Mouse (Mus musculus) MEL (cell line): ENCODE measurements at regions not wholly inside any gene's neighbourhood (a gene's known extent, or its start where the extent isn't known, plus 50 kb on each side); places are given as distances from the start of the nearest gene placed in this dataset.
"Not testable (repeated sequence)": the region's sequence is repeated elsewhere in the genome, so short reads cannot be mapped to it uniquely, and the experiment has no call there.

Experiments
- DNase-seq: peaks from one replicate; pipeline ENCODE4 v3.0.0; 2011; ENCODE audit warnings: low read depth, low spot score
- H3K27ac ChIP-seq: 2 replicates; pipeline ENCODE4 v1.5.1; 2012; ENCODE audit warnings: low read depth, mild to moderate bottlenecking, control low read depth, low read length, moderate library complexity; ENCODE audit not compliant: control insufficient read depth
- H3K27me3 ChIP-seq, 2 experiments: fragments of 150-350 bp in 1 of 2; sonication (generic) in 1 of 2; 2 replicates each; pipeline ENCODE4 v1.6.1; 2012; ENCODE audit warnings: low read length in 2 of 2, mild to moderate bottlenecking in 2 of 2, improper control_type of control experiment in 1 of 2, moderate library complexity in 1 of 2; ENCODE audit not compliant: insufficient read depth in 2 of 2, control insufficient read depth in 1 of 2
- H3K36me3 ChIP-seq, 2 experiments: 2 replicates each; pipeline ENCODE4 v1.6.1; 2012 to 2014; ENCODE audit warnings: low read length in 2 of 2, improper control_type of control experiment in 1 of 2, inconsistent platforms in 1 of 2, mild to moderate bottlenecking in 1 of 2; ENCODE audit not compliant: insufficient read depth in 2 of 2, control insufficient read depth in 1 of 2
- H3K4me1 ChIP-seq, 2 experiments: fragments of 150-350 bp in 1 of 2; sonication (generic) in 1 of 2; 2 replicates each; pipeline ENCODE4 v1.6.1; 2012; ENCODE audit warnings: low read length in 2 of 2, improper control_type of control experiment in 1 of 2, mild to moderate bottlenecking in 1 of 2; ENCODE audit not compliant: insufficient read depth in 2 of 2, control insufficient read depth in 1 of 2
- H3K4me3 ChIP-seq, 2 experiments: fragments of 150-350 bp in 1 of 2; sonication (generic) in 1 of 2; 2 replicates each; pipeline ENCODE4 v1.5.1; 2012; ENCODE audit warnings: low read depth in 2 of 2, low read length in 2 of 2, mild to moderate bottlenecking in 2 of 2, moderate library complexity in 2 of 2, control low read depth in 1 of 2, improper control_type of control experiment in 1 of 2; ENCODE audit not compliant: control insufficient read depth in 1 of 2, insufficient read depth in 1 of 2
- H3K79me2 ChIP-seq: 2 replicates; pipeline ENCODE4 v1.6.1; 2012; ENCODE audit warnings: mild to moderate bottlenecking, low read length, moderate library complexity; ENCODE audit not compliant: control insufficient read depth, poor library complexity, insufficient read depth
- H3K9ac ChIP-seq: 2 replicates; pipeline ENCODE4 v1.6.1; 2012; ENCODE audit warnings: low read depth, mild to moderate bottlenecking, control low read depth, low read length, moderate library complexity; ENCODE audit not compliant: control insufficient read depth, poor library complexity, severe bottlenecking
- H3K9me3 ChIP-seq: fragments of 150-350 bp; sonication (generic); replicated peaks from 2 replicates; pipeline ENCODE4 v1.6.1; 2012; ENCODE audit warnings: mild to moderate bottlenecking, low read length, improper control_type of control experiment, moderate library complexity; ENCODE audit not compliant: insufficient read depth
- BHLHE40 ChIP-seq: IDR thresholded peaks from 2 replicates; pipeline ENCODE4 v1.6.1; 2012; ENCODE audit warnings: low read depth, mild to moderate bottlenecking, inconsistent platforms, low read length, improper control_type of control experiment, borderline replicate concordance
- CHD1 ChIP-seq: IDR thresholded peaks from 2 replicates; pipeline ENCODE4 v1.6.1; 2012; ENCODE audit warnings: low read depth, mild to moderate bottlenecking, inconsistent platforms, low read length, improper control_type of control experiment
- CHD2 ChIP-seq: IDR thresholded peaks from 2 replicates; pipeline ENCODE4 v1.6.1; 2011; ENCODE audit warnings: low read length, improper control_type of control experiment
- CTCF ChIP-seq, 3 experiments: IDR thresholded peaks in 2 of 3; conservative IDR thresholded peaks in 1 of 3; 2 replicates each; pipeline ENCODE4 v1.5.1; 2011 to 2012; ENCODE audit warnings: low read length in 3 of 3, low read depth in 2 of 3, mild to moderate bottlenecking in 2 of 3, improper control_type of control experiment in 1 of 3, inconsistent platforms in 1 of 3, mixed read lengths in 1 of 3, moderate library complexity in 1 of 3; ENCODE audit not compliant: control insufficient read depth in 1 of 3, insufficient read depth in 1 of 3, poor library complexity in 1 of 3, severe bottlenecking in 1 of 3
- ELF1 ChIP-seq: IDR thresholded peaks from 2 replicates; pipeline ENCODE4 v1.6.1; 2014; ENCODE audit warnings: low read depth, mild to moderate bottlenecking, inconsistent platforms, low read length, improper control_type of control experiment, moderate library complexity
- EP300 ChIP-seq, 2 experiments: IDR thresholded peaks; 2 replicates each; pipeline ENCODE4 v1.6.1; 2011; ENCODE audit warnings: improper control_type of control experiment in 2 of 2, low read length in 2 of 2, low read depth in 1 of 2, mild to moderate bottlenecking in 1 of 2
- ETS1 ChIP-seq: IDR thresholded peaks from 2 replicates; pipeline ENCODE4 v1.6.1; 2012; ENCODE audit warnings: low read depth, mild to moderate bottlenecking, inconsistent platforms, low read length, improper control_type of control experiment, moderate library complexity
- KAT2A ChIP-seq: conservative IDR thresholded peaks from 2 replicates; pipeline ENCODE4 v1.6.1; 2012; ENCODE audit warnings: low read depth, low read length, improper control_type of control experiment, inconsistent platforms
- MAFK ChIP-seq: IDR thresholded peaks from 2 replicates; pipeline ENCODE4 v1.6.1; 2011; ENCODE audit warnings: low read depth, mild to moderate bottlenecking, low read length, improper control_type of control experiment, borderline replicate concordance
- MAX ChIP-seq: IDR thresholded peaks from 2 replicates; pipeline ENCODE4 v1.6.1; 2011; ENCODE audit warnings: low read length, improper control_type of control experiment
- MAZ ChIP-seq: IDR thresholded peaks from 2 replicates; pipeline ENCODE4 v1.6.1; 2012; ENCODE audit warnings: low read depth, mild to moderate bottlenecking, inconsistent platforms, low read length, improper control_type of control experiment
- MXI1 ChIP-seq: IDR thresholded peaks from 2 replicates; pipeline ENCODE4 v1.6.1; 2011; ENCODE audit warnings: mild to moderate bottlenecking, low read depth, low read length, improper control_type of control experiment
- MYB ChIP-seq: IDR thresholded peaks from 2 replicates; pipeline ENCODE4 v1.6.1; 2011; ENCODE audit warnings: mild to moderate bottlenecking, low read depth, low read length, improper control_type of control experiment
- NELFE ChIP-seq: IDR thresholded peaks from 2 replicates; pipeline ENCODE4 v1.6.1; 2011; ENCODE audit warnings: low read depth, low read length, improper control_type of control experiment
- POLR2AphosphoS5 ChIP-seq: IDR thresholded peaks from 2 replicates; pipeline ENCODE4 v1.6.1; 2012; ENCODE audit warnings: low read depth, borderline replicate concordance, mild to moderate bottlenecking, inconsistent platforms, low read length, moderate library complexity, mixed read lengths
- RAD21 ChIP-seq: IDR thresholded peaks from 2 replicates; pipeline ENCODE4 v1.6.1; 2011; ENCODE audit warnings: mild to moderate bottlenecking, low read depth, low read length, improper control_type of control experiment
- TAL1 ChIP-seq: IDR thresholded peaks from 2 replicates; pipeline ENCODE4 v1.6.1; 2012; ENCODE audit warnings: mild to moderate bottlenecking, inconsistent platforms, low read length, moderate library complexity, mixed read lengths
- TBP ChIP-seq: IDR thresholded peaks from 2 replicates; pipeline ENCODE4 v1.8.0; 2011; ENCODE audit warnings: low read depth, low read length, improper control_type of control experiment
- TCF12 ChIP-seq: IDR thresholded peaks from 2 replicates; pipeline ENCODE4 v1.6.1; 2014; ENCODE audit warnings: low read depth, mild to moderate bottlenecking, inconsistent platforms, low read length, improper control_type of control experiment, moderate library complexity
- UBTF ChIP-seq: IDR thresholded peaks from 2 replicates; pipeline ENCODE4 v1.6.1; 2012; ENCODE audit warnings: low read depth, mild to moderate bottlenecking, inconsistent platforms, low read length, improper control_type of control experiment, moderate library complexity, borderline replicate concordance; ENCODE audit not compliant: insufficient read depth
- USF1 ChIP-seq: IDR thresholded peaks from 2 replicates; pipeline ENCODE4 v1.6.1; 2014; ENCODE audit warnings: low read depth, mild to moderate bottlenecking, inconsistent platforms, low read length, improper control_type of control experiment, moderate library complexity
- ZKSCAN1 ChIP-seq: IDR thresholded peaks from 2 replicates; pipeline ENCODE4 v1.6.1; 2012; ENCODE audit warnings: low read depth, mild to moderate bottlenecking, inconsistent platforms, low read length, improper control_type of control experiment, moderate library complexity
- ZMIZ1 ChIP-seq: IDR thresholded peaks from 2 replicates; pipeline ENCODE4 v1.6.1; 2012; ENCODE audit warnings: low read depth, mild to moderate bottlenecking, inconsistent platforms, low read length, improper control_type of control experiment, moderate library complexity
- ZNF384 ChIP-seq: IDR thresholded peaks from 2 replicates; pipeline ENCODE4 v1.6.1; 2012; ENCODE audit warnings: low read depth, mild to moderate bottlenecking, inconsistent platforms, low read length, improper control_type of control experiment

- Histone ChIP-seq H3K9me3 (no peaks in the 10 kb centered on the region), H3K9ac (no peak overlapping the region), H3K4me3 (no peak overlapping the region), H3K36me3 (no peaks in the 10 kb centered on the region), H3K27me3 (no peaks in the 10 kb centered on the region)
- TF ChIP-seq CTCF (IDR thresholded peaks at IDR 0.05 in 2 of 3, conservative IDR thresholded peaks at IDR 0.05 in 1 of 3; ENCODE audit: control insufficient read depth in 1 of 3, insufficient read depth in 1 of 3, low read depth in 2 of 3, low read length in 3 of 3, poor library complexity in 1 of 3, severe bottlenecking in 1 of 3) (no peak), UBTF (no peak), RAD21 (no peak), ZKSCAN1 (no peak), ETS1 (no peak), ELF1 (no peak), CHD2 (no peak), TBP (no peak)
- TF ChIP-seq, all 39 proteins: peak for 0
- Histone ChIP-seq H3K79me2 (no peaks in the 10 kb centered on the region), H3K27ac (no peak overlapping the region), H3K4me1 (no peaks in the 10 kb centered on the region)
- DNase-seq, result no peak
Measured at GRCm38 (mm10) chr10:16171251-16171650, 1453.2 kb upstream of the Gje1 start.

DNA sequence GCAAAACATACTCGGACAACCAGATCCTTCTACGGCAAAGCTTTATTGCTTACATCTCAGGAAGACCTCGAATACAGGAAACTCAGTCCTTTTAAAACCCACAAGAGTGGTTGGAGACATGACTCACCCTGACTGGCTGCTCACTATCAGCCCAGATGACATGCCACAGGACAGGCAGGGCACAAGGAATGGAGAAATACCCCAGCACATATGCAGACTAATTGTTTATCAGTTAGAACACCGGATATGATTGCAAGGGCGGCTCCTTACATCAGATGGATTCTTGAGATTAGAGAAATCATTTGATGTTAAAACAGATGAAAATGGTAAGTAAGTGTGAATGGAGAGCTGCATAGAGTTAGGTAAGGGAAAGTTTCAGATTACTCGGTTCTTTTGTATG, 1441.5 kb upstream of the Gje1 start:
- not testable (repeated sequence) for H3K27me3 ChIP-seq

DNA sequence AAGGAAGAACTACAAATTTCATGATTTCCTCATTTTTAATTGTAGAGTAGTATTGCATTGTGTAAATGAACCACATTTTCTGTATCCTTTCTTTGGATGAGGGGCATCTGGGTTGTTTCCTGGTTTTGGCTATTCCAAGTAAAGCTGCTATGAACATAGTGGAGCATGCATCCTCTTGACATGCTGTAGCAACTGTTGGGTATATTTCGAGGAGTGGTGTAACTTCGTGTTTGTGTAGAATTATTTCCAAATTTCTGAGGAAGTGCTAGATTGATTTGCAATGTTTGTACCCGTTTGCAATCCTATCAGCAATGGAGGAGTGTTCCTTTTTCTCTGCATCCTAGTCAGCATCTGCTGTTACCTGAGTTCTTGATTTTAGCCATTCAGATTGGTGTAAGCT, 1440.4 kb upstream of the Gje1 start:
- H3K27ac ChIP-seq, result no peak overlapping the region
- DNase-seq, result no peak
- no peaks in the 10 kb centered on the region for H3K27me3 ChIP-seq
- no peaks in the 10 kb centered on the region for H3K9me3 ChIP-seq
- H3K79me2 ChIP-seq, result no peaks in the 10 kb centered on the region
- no peak overlapping the region for H3K9ac ChIP-seq
- TF ChIP-seq TAL1 (no peak), USF1 (no peak), POLR2AphosphoS5 (no peak), KAT2A (no peak), ETS1 (no peak), MAX (no peak), NELFE (no peak), ZKSCAN1 (no peak), MAZ (no peak), MAFK (no peak), ZNF384 (no peak), TCF12 (no peak), CHD1 (no peak), EP300 (IDR thresholded peaks at IDR 0.05; ENCODE audit: low read depth in 1 of 2, low read length in 2 of 2) (no peak), MYB (no peak), TBP (no peak), BHLHE40 (no peak), ZMIZ1 (no peak), MXI1 (no peak), RAD21 (no peak)
- TF ChIP-seq, all 39 proteins: peak for 0
- no peak overlapping the region for H3K4me3 ChIP-seq
- H3K4me1 ChIP-seq, result 0 out of 4 replicates have a peak, but pooled peaks cover 0 to 3% of the 10 kb centered on the region in 2 experiments
- peaks cover 0 to 2% of the 10 kb centered on the region in 2 experiments; a peak in 2 of 4 replicates for H3K36me3 ChIP-seq

More for the DNA sequence above, 1441.5 kb upstream of the Gje1 start:
- H3K36me3 ChIP-seq, H3K9me3 ChIP-seq, H3K9ac ChIP-seq, H3K79me2 ChIP-seq, H3K27ac ChIP-seq, H3K4me1 ChIP-seq, H3K4me3 ChIP-seq: not testable (repeated sequence)
- peak; percentile 39 for DNase-seq
